Mouse (Mus musculus) testis, adult 2 months (tissue): Measurements from ENCODE around the gene Prss43. TPM values are rescaled to one million over a fixed set of nuclear protein-coding genes. Genes with fewer than 3 reads are reported as not detected.

Experiments used
- H3K27ac ChIP-seq: fragments of 200-500 bp; 2 replicates; pipeline ENCODE4 v1.5.1; 2012; ENCODE audit warnings: low read depth, low read length; ENCODE audit not compliant: control insufficient read depth, insufficient read depth
- H3K27me3 ChIP-seq: fragments of 200-500 bp; 2 replicates; pipeline ENCODE4 v1.6.1; 2012; ENCODE audit warnings: mild to moderate bottlenecking, low read length, moderate library complexity; ENCODE audit not compliant: control insufficient read depth, insufficient read depth
- H3K36me3 ChIP-seq: fragments of 200-500 bp; 2 replicates; pipeline ENCODE4 v1.6.1; 2012; ENCODE audit warnings: mild to moderate bottlenecking, low read length; ENCODE audit not compliant: control insufficient read depth, insufficient read depth
- H3K4me1 ChIP-seq: fragments of 200-500 bp; 2 replicates; pipeline ENCODE4 v1.6.1; 2012; ENCODE audit warnings: low read length; ENCODE audit not compliant: control insufficient read depth, insufficient read depth
- H3K4me3 ChIP-seq: fragments of 200-500 bp; 2 replicates; pipeline ENCODE4 v1.5.1; 2012; ENCODE audit warnings: low read depth, mild to moderate bottlenecking, low read length, moderate library complexity, mixed read lengths; ENCODE audit not compliant: control insufficient read depth
- CTCF ChIP-seq: fragments of 200-500 bp; IDR thresholded peaks from 2 replicates; pipeline ENCODE4 v1.5.1; 2012; ENCODE audit warnings: low read depth, mild to moderate bottlenecking, inconsistent platforms, low read length, moderate library complexity; ENCODE audit not compliant: control insufficient read depth, insufficient read depth, insufficient replicate concordance
- POLR2A ChIP-seq: fragments of 200-500 bp; IDR thresholded peaks from 2 replicates; pipeline ENCODE4 v1.6.1; 2012; ENCODE audit warnings: low read depth, mild to moderate bottlenecking, inconsistent platforms, low read length, moderate library complexity; ENCODE audit not compliant: control insufficient read depth
- polyA plus RNA-seq: library from polyadenylated mRNA; depleted of rRNA; stranded (reverse); fragments of >200 nt; gene quantifications from 2 replicates; pipeline ENCODE4 v1.2.3, GENCODE M21; 2012

Gene Prss43
- polyA plus RNA-seq, 1 experiment = 30.5 TPM

DNA sequence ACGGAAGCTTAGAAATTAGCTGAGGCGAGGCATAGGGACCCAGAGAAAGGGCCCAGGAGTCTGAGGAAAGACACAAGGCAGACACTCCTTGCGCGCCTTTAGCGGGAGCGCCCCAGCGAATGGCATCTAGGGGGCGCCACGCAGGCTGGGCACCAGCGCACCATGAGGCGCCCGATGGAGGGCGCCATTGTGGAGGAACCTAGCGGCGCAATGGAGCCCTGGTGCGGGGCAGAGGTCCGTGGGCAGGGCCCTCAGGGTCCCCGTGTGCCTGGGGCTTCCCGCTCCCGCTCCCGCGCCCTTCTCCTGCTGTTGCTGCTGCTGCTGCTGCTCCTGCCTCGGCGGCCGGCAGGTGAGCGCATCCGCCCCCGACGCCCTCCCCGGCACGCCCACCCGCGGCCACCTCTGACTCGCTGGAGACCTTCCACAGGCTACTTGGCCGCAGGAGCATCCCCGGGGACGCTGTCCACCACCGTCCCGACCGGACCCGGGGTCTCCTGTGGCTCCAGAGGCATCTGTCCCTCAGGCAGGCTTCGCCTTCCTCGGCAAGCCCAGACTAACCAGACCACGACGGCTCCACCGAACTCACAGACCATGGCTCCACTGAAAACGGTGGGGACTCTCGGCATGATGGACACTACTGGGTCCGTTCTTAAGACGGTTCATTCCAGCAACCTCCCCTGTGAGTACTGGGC, 31.4 kb downstream of the Prss43 start, which contains the start of gene Prss50:
Prss50 (plus strand) TSS at position 187 of the 692 bp plus-strand sequence.
- Histone ChIP-seq H3K4me3 (peak within 1 kb of the TSS; percentile 76), H3K4me1 (peaks cover 9% of the 10 kb centered on the region), H3K27ac (no peak within 1 kb of the TSS), H3K27me3 (no peaks in the 10 kb centered on the region), H3K36me3 (no peaks in the 10 kb centered on the region)
- no peak for TF ChIP-seq POLR2A
- TF ChIP-seq CTCF = peak; percentile 28; the same call in 1 of the 2 replicates

DNA sequence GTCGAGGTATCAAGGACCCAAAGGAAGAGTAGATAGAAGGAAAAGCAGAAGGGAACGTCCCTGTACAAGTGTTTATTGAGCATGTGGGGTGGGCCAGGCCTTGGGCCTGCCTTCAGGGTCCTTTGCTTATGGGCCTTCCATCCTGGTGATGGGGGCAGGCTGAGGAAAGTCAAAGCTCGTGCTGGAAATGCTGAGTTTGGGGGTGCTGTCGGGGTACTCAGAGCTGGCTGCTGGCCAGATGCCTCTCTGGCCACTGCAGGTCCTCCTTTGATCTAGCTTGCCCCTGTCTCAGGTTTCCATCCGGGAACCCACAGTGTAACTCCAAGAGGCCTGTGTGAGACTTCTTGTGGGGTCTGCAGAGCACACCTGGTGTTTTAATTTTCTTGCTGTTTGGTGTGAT, 32.0 kb downstream of the Prss43 start:
- H3K4me3 ChIP-seq = no peak overlapping the region

DNA sequence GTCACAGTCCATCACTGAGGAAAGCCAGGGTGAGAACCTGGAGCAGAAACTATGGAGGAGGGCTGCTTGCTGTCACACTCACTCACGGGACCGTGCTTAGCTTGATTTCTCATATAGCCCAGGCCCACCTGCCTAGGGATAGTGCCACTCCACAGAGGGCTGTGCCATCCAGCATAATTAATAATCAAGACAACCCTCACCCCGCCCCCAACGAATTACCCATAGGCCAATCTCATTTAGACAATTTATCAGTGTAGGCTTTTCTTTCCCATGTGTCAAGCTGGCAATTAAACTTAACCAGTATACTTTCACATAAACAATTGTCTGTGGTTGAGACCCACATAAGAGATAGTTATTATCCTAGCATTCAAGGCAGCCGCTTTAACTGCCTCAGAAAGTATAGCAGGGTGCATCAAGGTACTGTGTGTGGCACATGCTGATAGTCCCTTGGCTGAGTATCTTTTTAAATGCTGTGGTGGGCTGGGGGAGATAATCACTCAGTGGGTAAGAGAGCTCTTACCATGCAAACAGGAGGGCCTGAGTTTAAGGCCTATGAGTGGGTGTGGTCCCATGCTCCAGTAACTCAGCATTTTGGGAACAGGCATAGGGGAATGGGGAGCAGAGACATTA, 32.6 kb downstream of the Prss43 start:
- H3K36me3 ChIP-seq = no peaks in the 10 kb centered on the region
- H3K4me1 ChIP-seq = peaks cover 9% of the 10 kb centered on the region
- TF ChIP-seq CTCF (no peak), POLR2A (no peak)
- H3K27me3 ChIP-seq = no peaks in the 10 kb centered on the region
- no peak overlapping the region for H3K27ac ChIP-seq
- H3K4me3 ChIP-seq = no peak overlapping the region

More for the DNA sequence above, 32.0 kb downstream of the Prss43 start:
- Histone ChIP-seq H3K4me1 (peaks cover 9% of the 10 kb centered on the region), H3K27me3 (no peaks in the 10 kb centered on the region), H3K36me3 (no peaks in the 10 kb centered on the region), H3K27ac (no peak overlapping the region)
- TF ChIP-seq POLR2A = no peak
- no peak for TF ChIP-seq CTCF

DNA sequence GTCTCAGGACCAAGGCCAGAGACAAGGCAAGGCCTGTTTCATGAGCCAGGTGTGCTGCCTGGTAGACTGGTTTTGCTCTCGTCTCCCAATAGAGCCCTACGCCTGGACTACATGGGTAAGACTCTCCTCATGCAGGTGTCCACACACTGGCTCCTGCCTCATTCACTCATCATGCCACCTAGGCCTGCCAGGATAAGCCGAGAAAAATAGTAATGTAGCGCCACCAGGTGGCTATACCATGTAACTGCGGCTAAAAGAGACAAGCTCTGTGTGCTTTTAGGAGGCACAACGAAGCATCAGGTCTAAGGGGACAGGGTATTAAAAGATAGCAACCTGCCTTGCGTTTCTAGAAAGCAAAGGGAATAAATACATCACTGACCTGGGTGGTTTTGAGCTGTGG, 44.5 kb downstream of the Prss43 start:
- Histone ChIP-seq H3K4me1 (peaks cover 12% of the 10 kb centered on the region), H3K36me3 (no peaks in the 10 kb centered on the region), H3K27ac (no peak overlapping the region), H3K27me3 (no peaks in the 10 kb centered on the region), H3K4me3 (no peak overlapping the region)
- TF ChIP-seq POLR2A (no peak), CTCF (peak; percentile 63; the same call in 1 of the 2 replicates)

DNA sequence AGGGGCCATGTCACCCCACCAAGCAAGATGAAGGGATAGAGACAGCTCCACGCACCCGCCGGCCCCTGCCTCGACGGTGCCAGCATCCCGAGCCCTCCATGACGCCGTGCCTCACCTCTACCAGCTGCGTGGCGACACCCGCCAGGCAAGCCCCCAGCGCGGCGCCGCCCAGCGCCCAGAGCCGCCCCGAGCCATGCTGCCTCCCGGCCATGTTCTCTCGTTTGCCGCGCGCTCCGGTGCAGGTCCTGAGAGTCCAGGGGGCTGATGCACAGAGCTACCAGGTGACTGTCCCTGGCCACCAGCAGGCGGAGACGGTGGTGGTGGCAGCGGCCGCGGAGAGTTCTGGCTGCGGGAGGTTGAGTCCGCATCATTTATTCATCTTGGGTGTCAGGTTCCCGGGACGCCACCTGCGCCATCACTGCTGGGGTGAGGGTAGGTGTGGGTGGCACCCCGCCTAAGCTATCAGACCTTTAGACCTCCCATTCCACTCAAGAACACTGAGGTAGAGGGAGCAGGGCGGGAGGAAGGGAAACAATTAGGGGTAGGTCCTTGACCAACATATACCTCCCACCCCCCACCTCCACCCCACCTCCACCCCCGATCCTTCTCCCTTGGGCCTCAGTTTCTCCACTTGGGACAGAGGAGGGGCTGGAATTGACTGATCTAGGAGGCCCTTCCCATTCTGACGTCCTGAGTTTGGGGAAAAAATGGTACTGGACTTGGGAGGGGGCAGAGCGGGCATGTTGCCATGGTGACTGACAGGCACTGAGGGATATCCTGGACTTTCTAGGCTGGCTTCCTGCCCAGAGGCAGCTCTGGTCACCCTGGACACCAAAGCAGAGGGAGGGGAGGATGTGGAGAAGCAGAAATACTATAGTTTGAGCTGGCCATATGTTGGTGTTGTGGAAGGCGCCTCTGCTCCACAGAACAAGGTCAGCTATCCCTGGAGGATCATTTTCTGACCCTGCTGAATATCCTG, 47.5 kb downstream of the Prss43 start:
- Histone ChIP-seq H3K27me3 (no peaks in the 10 kb centered on the region), H3K4me3 (peak overlapping the region; percentile 46), H3K4me1 (peaks cover 20% of the 10 kb centered on the region), H3K36me3 (no peaks in the 10 kb centered on the region), H3K27ac (no peak overlapping the region)
- no peak for TF ChIP-seq CTCF
- no peak for TF ChIP-seq POLR2A

DNA sequence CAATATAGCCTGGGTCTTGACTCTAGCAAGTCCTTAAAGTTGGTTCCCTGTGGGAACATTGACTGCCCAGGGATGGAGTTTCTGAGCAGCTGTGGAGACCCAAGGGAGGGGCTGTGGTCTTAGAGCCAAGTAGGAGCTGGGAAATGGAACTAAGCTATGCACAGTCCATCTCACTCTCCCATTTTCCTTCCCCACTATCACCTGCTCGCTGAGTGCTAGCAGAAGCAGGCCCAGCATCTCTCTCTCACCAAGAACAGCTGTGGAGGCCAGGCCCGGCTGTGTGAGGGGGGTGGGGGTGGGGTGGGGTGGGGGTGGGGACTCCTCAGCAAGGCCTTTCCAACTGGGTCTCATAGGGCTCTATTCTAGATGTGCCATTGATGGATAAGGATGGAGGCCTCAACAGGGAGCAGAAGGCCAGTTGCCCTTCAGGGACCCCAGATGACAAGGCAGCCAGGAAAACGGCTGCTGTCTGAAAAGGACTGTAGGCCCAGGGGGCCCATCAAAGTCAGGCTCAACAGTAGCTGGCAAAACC, 48.2 kb downstream of the Prss43 start:
- no peaks in the 10 kb centered on the region for H3K27me3 ChIP-seq
- no peak overlapping the region for H3K27ac ChIP-seq
- TF ChIP-seq CTCF (no peak), POLR2A (no peak)
- H3K4me1 ChIP-seq = peaks cover 25% of the 10 kb centered on the region
- H3K4me3 ChIP-seq = no peak overlapping the region
- H3K36me3 ChIP-seq = no peaks in the 10 kb centered on the region

DNA sequence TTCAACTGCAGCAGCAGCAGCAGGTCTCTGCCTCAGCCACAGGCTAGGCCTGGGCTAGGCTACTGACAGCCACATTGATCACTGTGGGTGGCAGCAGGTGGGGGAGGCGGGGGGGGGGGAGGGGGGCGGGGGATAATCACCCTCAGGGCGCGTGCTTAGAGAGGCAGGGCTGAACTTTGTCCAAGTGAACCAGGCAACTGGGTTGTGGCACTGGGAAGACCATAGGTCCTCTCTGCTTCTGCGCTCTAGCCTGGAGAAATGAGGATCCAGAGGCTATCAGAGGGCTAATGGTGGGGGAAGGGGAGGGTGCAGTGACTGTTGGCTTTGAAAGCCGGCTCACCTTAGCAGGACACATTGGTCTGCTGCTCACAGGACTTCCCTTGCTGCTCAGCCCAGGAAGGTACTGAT, 48.8 kb downstream of the Prss43 start:
- H3K27me3 ChIP-seq = no peaks in the 10 kb centered on the region
- H3K36me3 ChIP-seq = no peaks in the 10 kb centered on the region
- H3K4me1 ChIP-seq = peaks cover 31% of the 10 kb centered on the region
- TF ChIP-seq POLR2A (no peak), CTCF (no peak)
- no peak overlapping the region for H3K27ac ChIP-seq
- H3K4me3 ChIP-seq = no peak overlapping the region
